Mouse (Mus musculus) adrenal gland, postnatal 36 days (tissue): ENCODE results near the gene Lrrc41. TPM values are rescaled to one million over a fixed set of nuclear protein-coding genes. Genes with fewer than 3 reads are reported as not detected.

ENCODE experiments used
- DNase-seq, 2 experiments: peaks; one replicate each; pipeline ENCODE4 v3.0.0; 2021; ENCODE audit warnings: mixed read lengths in 1 of 2
- long read RNA-seq, 2 experiments: library from polyadenylated mRNA; stranded (forward); transcript quantifications; one replicate each; pipeline ENCODE4 v2.0.0; 2021; ENCODE audit warnings: borderline sequencing depth in 2 of 2
- total RNA-seq, 2 experiments: library from RNA; stranded (reverse); gene quantifications; 2 replicates each; pipeline ENCODE4 v1.2.3; 2021

Lrrc41 gene
- 10 to 100 TPM; 66.1 to 72.7 TPM for total RNA-seq
- long read RNA-seq, experiment 1, transcript Lrrc41-201 (10 exons, 3,065 nt) = major isoform, 26 of 42 reads
- long read RNA-seq, experiment 1, partial matches to known transcripts = 14 of 42 reads
- long read RNA-seq, experiment 1, other reads (novel, unspliced or antisense) = 2 of 42 reads
- long read RNA-seq, experiment 2, transcript Lrrc41-201 (10 exons, 3,065 nt) = major isoform, 26 of 37 reads
- long read RNA-seq, experiment 2, partial matches to known transcripts = 10 of 37 reads
- long read RNA-seq, experiment 2, other reads (novel, unspliced or antisense) = 1 of 37 reads

DNA sequence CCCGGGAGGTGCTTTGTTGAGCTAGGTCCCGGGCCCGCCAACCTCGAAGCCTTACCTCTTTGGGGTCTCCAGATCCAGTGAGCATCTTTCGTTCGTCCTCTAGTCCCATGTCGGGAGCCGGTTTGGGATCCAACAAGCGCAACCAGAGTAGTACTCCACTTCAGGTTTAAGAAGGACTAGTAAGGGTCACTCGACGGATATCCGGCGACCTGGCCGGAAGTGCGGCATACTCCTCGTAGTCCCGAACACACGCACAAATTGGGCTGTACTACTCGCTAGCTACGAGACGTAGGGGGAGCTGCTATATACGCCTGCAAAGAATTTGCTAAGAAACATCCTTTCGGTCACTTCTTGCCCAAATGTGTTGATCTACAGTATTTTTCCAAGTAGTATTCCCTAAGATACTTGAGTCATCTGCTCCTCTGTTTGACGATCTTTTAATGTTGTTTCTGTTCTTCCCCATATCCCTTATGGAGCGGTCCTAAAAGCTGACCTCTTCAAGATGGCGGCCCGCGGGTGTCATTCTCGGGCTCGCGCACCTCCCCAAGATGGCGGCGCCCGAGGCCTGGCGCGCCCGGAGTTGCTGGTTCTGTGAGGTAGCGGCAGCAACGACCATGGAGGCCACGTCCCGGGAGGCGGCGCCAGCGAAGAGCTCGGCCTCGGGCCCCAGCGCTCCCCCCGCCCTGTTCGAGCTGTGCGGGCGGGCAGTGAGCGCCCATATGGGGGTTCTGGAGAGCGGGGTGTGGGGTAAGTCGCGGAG, at the start of gene Lrrc41, which contains the start of gene Uqcrh:
Lrrc41 (plus strand) TSS at position 409 of the 760 bp plus-strand sequence.
Uqcrh (minus strand) TSS at position 211 of the 760 bp plus-strand sequence.
- DNase-seq = peak; percentile 96

DNA sequence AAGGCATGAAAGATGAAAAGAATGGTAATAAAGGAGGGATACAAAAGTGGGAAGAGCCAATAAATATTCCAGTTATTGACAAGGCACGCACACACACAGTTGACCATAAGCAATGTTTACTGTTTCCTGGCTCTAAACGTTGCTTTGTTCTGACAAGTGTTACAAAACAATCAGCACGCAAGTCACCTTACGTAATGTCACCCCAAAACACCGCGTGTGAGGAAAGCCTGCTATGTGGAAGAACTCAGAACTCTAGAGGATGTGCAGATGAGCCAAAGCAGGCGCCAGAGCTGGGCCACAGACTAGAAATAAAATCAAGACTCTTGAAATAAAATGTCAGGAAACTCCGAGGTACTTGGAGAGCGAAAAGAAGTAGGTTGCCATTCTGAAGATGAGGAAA, 42.2 kb upstream of the Lrrc41 start:
- DNase-seq = no peak

DNA sequence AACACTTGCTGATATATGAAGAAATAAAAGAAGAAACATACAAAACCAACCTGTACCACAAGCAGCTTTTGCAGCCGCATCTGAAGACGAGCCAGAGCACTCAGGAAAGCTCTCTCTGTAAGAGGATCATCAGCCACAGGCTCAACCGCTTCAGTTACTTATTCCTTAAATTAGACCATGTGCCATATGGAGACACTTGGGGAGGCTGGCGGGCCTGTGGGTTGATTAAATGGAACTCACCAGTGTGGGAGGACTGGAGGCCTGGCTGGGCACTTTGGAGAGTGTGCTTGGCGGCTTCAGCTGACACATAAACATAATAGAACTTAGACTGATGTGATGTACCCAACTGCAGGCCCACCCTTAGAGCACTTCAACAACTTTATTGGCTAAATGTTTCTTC, 41.7 kb upstream of the Lrrc41 start:
- no peak for DNase-seq

- DNase-seq = no peak
These were observed 34.6 kb upstream of the Lrrc41 start for GRCm38 (mm10) chr4:116040466-116040865.

DNA sequence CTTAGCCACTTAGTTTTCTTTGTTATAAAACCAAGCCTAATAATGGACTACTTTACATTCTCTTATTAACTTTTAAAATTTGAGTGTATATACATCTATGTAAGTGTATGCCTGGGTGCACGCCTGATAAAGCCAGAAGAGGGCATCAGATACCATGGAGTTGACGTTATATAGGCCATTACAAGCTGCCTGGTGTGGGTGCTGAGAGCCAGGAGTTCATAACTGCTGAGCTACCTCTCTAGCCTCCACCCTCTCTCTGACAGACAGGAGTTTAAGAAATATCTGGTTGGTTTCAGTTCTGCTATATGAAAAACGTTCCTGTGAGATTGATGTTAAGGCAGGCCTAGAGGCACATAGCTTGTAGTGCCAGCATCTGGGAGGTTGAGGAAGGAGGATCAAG, 32.9 kb upstream of the Lrrc41 start:
- no peak for DNase-seq

- no peak for DNase-seq
These were observed 28.5 kb upstream of the Lrrc41 start for GRCm38 (mm10) chr4:116046604-116047003.

DNA sequence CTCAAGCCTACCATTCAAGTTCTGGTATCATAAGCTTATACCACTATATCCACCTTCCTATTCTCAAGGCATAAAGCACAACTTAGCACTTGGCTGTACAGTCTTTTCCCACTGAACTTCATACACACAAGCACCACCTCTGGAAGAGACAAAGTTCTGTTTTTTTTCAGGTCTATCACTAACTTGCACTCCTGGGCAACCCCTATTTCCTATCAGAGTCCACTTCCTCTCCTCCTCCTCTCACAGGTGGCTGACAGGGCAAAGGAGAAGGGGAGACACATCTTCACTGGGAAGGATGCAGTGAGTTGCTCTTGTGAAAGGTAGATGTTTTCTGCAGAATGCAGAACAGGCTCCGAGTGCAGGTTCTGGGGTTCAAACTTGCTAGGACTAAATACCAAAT, 27.4 kb upstream of the Lrrc41 start:
- no peak for DNase-seq

DNA sequence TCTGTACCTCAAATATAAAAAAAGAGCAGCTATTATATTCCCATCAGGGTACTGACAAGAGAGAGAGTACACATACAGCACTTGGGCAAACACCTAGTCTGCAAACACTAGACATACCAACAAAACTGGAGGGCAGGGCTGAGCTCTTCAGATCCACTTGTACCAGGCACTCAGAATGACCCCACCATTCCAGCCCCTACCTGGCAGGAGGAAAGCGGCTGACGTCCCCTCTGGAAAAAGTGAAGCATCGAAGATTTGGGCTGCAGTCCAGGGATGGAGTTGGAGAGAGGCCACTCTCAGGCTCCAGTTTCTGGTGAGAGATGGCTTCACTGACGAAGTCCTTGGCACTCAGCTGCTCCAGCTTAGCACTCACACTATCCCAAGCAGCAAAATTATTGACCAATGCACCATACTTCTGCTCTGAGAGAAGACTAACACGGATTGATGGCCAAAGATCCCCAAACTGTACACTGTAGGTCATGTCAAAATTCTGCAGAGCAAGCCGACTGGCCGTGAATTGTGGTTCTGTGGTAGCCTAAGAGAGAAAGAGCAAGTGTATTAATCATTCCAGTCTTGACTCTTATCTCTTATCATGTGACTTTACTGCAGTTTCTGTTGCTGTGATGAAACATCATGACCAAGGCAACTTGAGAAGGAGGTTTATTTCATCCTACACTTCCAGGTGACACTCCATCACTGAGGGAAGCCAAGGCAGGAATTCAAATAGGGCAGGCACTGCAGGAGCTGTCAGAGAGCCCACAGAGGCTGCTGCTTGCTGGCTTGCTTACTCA, 26.7 kb upstream of the Lrrc41 start:
- peak; percentile 48 to 53 for DNase-seq

- DNase-seq = no peak
These were observed 25.9 kb upstream of the Lrrc41 start for GRCm38 (mm10) chr4:116049211-116049610.

- DNase-seq = peak; percentile 22 to 43
These were observed 22.4 kb upstream of the Lrrc41 start for GRCm38 (mm10) chr4:116052526-116053293.

GRCm38 (mm10) chr4:116053399-116053961, 21.6 kb upstream of the Lrrc41 start, which contains the start of gene Nsun4:
TSS of gene Nsun4 (minus strand) at chr4:116053876.
- DNase-seq = peak; percentile 93 to 95

DNA sequence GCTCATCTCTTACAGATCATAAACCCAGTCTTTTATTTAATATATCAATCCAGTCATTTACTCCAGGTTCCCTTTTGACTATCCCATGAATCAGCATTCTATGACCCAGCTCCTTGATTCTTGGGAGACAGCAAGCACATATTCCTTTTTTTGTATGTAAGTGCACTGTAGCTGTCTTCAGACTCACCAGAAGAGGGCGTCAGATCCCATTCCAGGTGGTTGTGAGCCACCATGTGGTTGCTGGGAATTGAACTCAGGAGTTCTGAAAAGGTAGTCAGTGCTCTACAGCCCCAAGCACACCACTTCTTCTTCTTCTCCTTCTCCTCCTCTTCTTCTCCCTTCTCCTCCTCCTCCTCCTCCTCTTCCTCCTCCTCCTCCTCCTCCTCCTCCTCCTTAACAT, 17.5 kb upstream of the Lrrc41 start:
- no peak for DNase-seq

GRCm38 (mm10) chr4:116059012-116059726, 15.9 kb upstream of the Lrrc41 start:
- DNase-seq = no peak

DNA sequence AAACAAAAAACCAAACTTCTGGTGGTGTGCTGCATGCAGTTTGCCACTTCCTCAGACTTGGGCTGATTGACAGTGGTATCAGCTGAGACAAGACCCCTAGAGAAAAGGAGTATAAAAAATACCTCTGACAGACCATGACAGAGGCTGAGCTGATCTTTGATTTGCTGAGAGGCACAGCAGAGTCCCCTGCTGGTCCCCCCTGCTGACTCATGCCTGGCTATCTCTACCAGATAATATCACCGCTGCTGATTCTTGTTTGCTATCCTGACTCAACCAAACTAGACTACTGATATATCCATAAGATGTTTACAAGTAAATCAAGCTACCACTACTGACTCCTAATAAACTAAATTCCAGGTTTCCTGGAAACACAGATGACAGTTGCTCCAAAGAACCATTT, 11.2 kb upstream of the Lrrc41 start:
- DNase-seq = no peak

GRCm38 (mm10) chr4:116070116-116070515, 5.0 kb upstream of the Lrrc41 start:
- no peak for DNase-seq

GRCm38 (mm10) chr4:116073146-116073545, 1.9 kb upstream of the Lrrc41 start:
- DNase-seq = no peak

DNA sequence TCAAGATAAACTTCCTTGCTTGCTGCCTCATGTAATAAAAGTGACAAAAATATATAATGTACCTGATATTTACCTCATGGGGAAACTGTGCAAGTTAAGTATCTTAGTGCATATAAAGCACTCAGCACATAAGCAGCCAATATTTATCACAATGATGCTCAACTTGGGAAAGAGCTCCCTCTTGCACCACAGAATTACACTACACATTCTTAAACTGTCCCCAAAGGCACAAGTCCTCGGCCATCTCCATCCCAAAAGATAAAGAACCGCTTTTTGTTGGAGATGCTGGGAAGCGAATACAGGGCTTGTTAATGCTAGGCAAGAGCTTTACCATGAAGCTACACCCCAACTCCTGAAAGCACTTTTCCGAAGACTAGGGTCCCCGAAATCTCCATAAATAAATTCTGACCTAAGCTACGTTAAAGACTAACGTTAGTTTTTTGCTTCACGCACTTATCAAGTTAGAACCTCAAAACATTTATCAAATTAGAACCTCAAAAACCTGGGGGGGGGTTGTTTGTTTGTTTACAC, 859 bp upstream of the Lrrc41 start:
- no peak for DNase-seq

DNA sequence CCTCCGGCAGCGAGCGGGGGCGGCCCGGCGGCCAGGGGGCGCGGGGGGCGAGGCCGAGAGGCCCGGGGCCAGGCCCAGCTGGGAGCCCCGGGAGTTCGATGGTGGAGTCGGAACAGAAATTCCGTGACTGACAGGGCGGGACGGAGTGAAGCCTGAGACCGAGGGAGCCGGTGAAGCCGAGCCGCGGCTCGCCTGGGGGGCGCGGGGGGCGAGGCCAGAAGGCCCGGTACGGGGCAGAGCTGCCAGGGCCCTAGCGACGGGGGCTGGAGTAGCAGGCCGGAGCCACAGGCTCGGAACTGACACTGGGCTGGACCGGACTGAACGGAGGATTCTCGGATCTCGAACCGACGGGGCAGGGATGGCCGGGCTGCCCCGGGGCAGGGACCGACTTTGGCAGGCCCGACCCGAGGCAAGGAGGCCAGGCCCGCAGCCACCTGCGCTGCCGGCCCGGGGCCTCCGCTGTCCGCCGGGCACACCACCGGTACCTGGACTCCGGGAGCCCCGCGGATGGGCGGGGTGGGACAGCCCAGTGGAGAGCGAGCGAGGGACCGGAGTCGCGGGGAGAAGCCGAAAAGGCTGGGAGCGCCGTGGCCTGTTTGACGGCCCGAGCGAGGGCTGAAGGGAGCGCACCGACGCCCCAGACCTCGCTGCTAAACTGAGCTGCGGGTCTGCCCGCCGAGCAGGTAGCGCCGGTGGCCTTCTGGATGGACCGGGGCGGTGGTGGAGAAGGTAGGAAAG, 731 bp downstream of the Lrrc41 start:
- DNase-seq = peak; percentile 70 to 73

GRCm38 (mm10) chr4:116076369-116077231, 1.5 kb downstream of the Lrrc41 start:
- DNase-seq = peak; percentile 63 to 64
